Mouse (Mus musculus) forebrain, embryonic 13.5 days (tissue): ENCODE measurements at regions not wholly inside any gene's neighbourhood (a gene's known extent, or its start where the extent isn't known, plus 50 kb on each side); places are given as distances from the start of the nearest gene placed in this dataset.

Experiments
- ATAC-seq: fragments of 200-750 bp; cut with Nextera tagmentation; 2 replicates; pipeline ENCODE4 v1.8.0; 2017
- H3K27ac ChIP-seq: fragments of 300-500 bp; sonication (generic); 2 replicates; pipeline ENCODE4 v1.5.1; 2015; ENCODE audit warnings: inconsistent platforms, mild to moderate bottlenecking, moderate library complexity
- H3K27me3 ChIP-seq: fragments of 300-500 bp; sonication (generic); 2 replicates; pipeline ENCODE4 v1.6.1; 2015; ENCODE audit warnings: mild to moderate bottlenecking, inconsistent platforms
- H3K36me3 ChIP-seq: fragments of 300-500 bp; sonication (generic); 2 replicates; pipeline ENCODE4 v1.6.1; 2015; ENCODE audit warnings: mild to moderate bottlenecking, inconsistent platforms; ENCODE audit not compliant: poor library complexity, severe bottlenecking
- H3K4me1 ChIP-seq: fragments of 300-500 bp; sonication (generic); 2 replicates; pipeline ENCODE4 v1.6.1; 2015; ENCODE audit warnings: inconsistent platforms
- H3K4me2 ChIP-seq: fragments of 300-500 bp; sonication (generic); 2 replicates; pipeline ENCODE4 v1.6.1; 2015; ENCODE audit warnings: inconsistent platforms, mild to moderate bottlenecking, moderate library complexity
- H3K4me3 ChIP-seq: fragments of 300-500 bp; sonication (generic); 2 replicates; pipeline ENCODE4 v1.5.1; 2015; ENCODE audit warnings: mild to moderate bottlenecking, inconsistent platforms
- H3K9ac ChIP-seq: fragments of 300-500 bp; sonication (generic); 2 replicates; pipeline ENCODE4 v1.6.1; 2015; ENCODE audit warnings: mild to moderate bottlenecking, inconsistent platforms
- H3K9me3 ChIP-seq: fragments of 300-500 bp; sonication (generic); replicated peaks from 2 replicates; pipeline ENCODE4 v1.6.1; 2016; ENCODE audit warnings: inconsistent platforms
- WGBS: fragments of 180-500 bp; shearing (Covaris S2); methylation state at CpG from one replicate; pipeline ENCODE4 v1.1.7; 2015; 5-methylcytosine and 5-hydroxymethylcytosine counted together

DNA sequence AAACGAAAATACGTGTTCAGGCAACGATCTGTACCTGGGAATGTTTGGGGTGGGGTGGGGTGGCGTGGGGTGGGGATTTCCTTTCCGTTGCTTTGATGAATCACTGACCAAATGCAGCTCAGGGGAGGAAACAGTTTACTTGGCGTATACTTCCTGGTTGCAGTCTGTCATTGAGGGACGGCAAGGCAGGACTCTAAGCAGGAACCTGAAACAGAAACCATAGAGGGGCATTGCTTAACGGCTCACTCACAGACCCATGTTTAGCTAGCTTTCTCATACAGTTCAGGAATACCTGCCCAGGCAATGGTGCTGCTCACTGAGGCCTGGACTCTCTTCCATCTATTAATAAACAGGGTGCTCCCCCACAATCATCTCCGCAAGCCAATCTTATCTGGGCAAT, 55.1 kb upstream of the Smox start:
- Histone ChIP-seq H3K4me2 (no peak overlapping the region), H3K27ac (no peak overlapping the region), H3K4me3 (no peak overlapping the region), H3K9ac (no peak overlapping the region), H3K27me3 (no peaks in the 10 kb centered on the region), H3K4me1 (no peaks in the 10 kb centered on the region), H3K36me3 (no peaks in the 10 kb centered on the region), H3K9me3 (no peaks in the 10 kb centered on the region)
- ATAC-seq, result no peak
- 88% methylated on average over 9 of the region's 9 CpGs for WGBS

DNA sequence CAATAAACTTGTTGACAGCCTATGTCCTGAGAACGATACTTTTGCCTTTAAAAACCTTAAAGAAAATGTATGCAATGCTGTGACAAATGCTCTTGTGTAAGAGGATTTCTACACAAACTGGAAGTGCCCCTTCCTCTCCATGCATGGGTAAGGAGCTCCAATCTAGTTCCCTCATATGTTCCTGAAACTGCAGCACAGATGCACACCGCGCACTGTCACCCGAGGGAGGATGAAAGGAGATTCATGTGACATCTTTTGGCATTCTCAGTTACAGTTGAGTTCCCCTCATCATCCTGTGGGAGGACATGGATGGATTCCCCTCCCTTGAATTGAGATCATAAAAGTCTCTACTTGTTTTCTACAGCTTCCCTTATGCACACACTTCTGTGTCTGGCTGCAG, 60.8 kb upstream of the Smox start:
- H3K27me3 ChIP-seq, result no peaks in the 10 kb centered on the region
- no peaks in the 10 kb centered on the region for H3K4me1 ChIP-seq
- H3K9me3 ChIP-seq, result no peaks in the 10 kb centered on the region
- H3K4me3 ChIP-seq, result no peak overlapping the region
- WGBS, result 88% methylated on average over 4 of the region's 4 CpGs
- ATAC-seq, result no peak
- no peaks in the 10 kb centered on the region for H3K36me3 ChIP-seq
- H3K9ac ChIP-seq, result no peak overlapping the region
- no peak overlapping the region for H3K27ac ChIP-seq
- no peak overlapping the region for H3K4me2 ChIP-seq

DNA sequence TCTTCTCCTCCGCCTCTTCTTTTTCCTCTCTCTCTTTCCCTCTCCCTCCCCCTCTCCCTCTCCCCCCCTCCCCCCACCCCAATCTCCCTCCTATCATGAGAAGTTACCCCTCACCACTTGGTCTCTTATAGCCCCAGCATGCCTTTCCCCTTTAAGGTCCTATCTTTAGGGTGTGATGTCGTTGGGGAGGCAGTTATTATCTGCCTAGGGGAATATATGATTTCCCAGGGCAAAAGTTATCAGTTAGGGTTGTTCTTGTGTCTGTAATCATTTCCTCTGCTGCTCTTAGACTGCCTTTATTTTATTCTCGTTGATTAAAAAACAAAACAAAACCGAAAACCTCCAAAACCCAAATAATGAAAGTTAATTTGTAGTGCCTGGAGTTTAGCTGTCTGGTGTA, 63.2 kb upstream of the Smox start:
- no peak for ATAC-seq
- no peaks in the 10 kb centered on the region for H3K27me3 ChIP-seq
- H3K36me3 ChIP-seq, result no peaks in the 10 kb centered on the region
- no peak overlapping the region for H3K27ac ChIP-seq
- no peaks in the 10 kb centered on the region for H3K4me1 ChIP-seq
- no peak overlapping the region for H3K9ac ChIP-seq
- H3K4me3 ChIP-seq, result no peak overlapping the region
- WGBS, result 83% methylated on average over 3 of the region's 4 CpGs
- H3K9me3 ChIP-seq, result no peaks in the 10 kb centered on the region
- H3K4me2 ChIP-seq, result no peak overlapping the region

DNA sequence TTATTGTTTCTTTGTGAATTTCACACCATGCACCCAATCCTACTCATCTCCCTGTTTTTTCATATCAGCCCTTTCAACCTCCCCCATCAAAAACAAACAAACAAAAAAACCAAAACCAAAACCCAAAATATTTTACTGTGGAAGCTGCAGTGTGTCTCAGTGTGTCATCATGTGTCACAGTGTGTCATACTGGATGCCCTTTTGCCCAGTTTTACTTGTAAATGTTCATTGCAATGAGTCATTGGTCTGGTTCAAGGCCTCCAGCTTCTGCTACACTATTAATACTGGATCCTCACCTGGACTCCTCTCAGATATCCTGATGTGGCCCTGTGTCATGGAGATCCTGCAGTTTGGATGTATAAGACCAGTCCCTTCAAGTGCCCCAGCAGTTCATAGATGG, 64.4 kb upstream of the Smox start:
- Histone ChIP-seq H3K9me3 (no peaks in the 10 kb centered on the region), H3K27ac (no peak overlapping the region), H3K4me1 (no peaks in the 10 kb centered on the region), H3K4me3 (no peak overlapping the region), H3K36me3 (no peaks in the 10 kb centered on the region), H3K9ac (no peak overlapping the region), H3K27me3 (no peaks in the 10 kb centered on the region), H3K4me2 (no peak overlapping the region)
- ATAC-seq, result no peak

DNA sequence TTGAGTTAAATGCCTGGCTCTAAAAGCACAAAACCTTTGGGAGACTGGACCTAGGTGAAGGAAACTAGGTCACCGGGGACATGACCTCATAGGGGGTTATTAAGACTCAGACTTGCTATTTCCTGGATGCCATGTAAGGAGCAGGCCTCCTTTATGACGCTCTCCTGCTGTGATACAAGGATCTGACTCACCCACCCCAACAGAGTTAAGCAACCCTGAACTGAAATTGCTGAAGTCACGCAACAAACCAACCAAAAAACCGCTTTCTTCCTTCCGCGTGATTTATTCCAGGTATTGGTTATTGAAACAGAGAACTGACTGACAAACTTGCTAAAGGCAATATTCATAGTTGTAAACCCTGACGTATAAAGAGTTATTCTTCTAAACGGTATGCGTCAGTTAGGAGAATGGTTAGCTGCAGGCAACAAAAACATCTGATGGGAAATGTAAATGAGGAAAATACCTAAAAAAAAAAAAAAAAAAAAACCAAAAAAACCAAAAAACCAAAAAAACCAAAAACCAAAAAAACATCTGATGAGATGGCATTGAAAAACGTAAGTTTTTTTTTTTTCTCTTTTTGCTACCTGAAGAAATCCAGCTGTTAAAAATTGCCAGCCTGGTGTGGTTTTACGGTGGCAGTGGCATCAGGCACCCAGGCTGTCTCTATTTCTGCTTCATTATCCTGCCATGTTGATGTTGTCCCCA, 67.5 kb upstream of the Smox start:
- no peak overlapping the region for H3K9ac ChIP-seq
- no peaks in the 10 kb centered on the region for H3K4me1 ChIP-seq
- H3K4me3 ChIP-seq, result no peak overlapping the region
- 83% methylated on average over 11 of the region's 11 CpGs for WGBS
- H3K9me3 ChIP-seq, result no peaks in the 10 kb centered on the region
- no peaks in the 10 kb centered on the region for H3K27me3 ChIP-seq
- H3K36me3 ChIP-seq, result no peaks in the 10 kb centered on the region
- H3K27ac ChIP-seq, result no peak overlapping the region
- no peak for ATAC-seq
- H3K4me2 ChIP-seq, result no peak overlapping the region

DNA sequence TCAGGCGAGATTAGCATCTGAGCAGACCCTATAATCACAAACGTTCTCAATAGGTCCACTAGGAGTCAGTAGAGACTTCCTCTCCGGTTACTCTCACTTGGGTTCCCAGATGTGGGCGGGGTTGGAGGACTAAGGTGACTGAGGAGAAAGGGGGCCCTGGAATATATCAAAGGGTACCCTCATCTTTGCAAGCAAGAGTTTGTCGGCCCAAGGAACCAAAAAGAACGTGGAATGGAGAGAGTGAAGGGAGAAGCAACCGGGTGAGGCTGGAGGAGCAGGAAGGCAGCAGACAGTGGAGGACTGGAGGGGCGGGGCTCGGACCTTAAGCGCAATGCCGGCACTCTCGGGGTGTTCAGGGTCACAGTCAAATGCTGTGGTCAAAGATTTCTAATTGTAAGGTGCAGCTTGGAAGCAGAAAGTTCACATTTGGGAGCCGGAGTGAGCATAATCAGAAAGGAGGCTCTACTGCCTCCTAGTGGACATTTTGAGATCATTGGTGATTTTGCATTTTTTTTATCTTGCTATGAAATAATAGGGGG, 68.3 kb upstream of the Smox start:
- H3K27ac ChIP-seq, result no peak overlapping the region
- peak overlapping the region; percentile 53 for H3K9ac ChIP-seq
- H3K27me3 ChIP-seq, result no peaks in the 10 kb centered on the region
- ATAC-seq, result peak; percentile 90
- 1% methylated on average over 13 of the region's 13 CpGs for WGBS
- no peaks in the 10 kb centered on the region for H3K4me1 ChIP-seq
- H3K4me3 ChIP-seq, result peak overlapping the region; percentile 46
- no peaks in the 10 kb centered on the region for H3K36me3 ChIP-seq
- H3K9me3 ChIP-seq, result no peaks in the 10 kb centered on the region
- H3K4me2 ChIP-seq, result peak overlapping the region; percentile 66

DNA sequence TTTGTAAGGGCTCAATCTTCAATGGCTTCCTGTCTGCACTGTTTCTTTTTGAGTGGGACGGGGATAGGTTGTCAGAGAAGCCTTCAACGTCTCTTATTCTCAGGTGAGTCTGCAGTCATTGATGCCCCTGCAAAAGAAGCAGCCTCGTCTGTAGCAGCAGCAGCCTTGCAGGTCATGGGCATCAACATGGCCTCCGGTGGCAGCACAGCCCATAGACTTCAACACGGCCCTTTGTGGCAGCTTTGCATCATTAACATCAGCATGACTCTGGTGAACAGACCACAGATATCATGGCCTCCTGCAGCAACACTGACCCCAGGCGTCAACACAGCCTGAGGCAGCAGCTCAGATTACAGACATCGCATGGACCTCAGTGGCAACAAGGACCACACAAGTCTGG, 65.4 kb upstream of the Rnf24 start:
- WGBS, result 82% methylated on average over 7 of the region's 7 CpGs
- no peaks in the 10 kb centered on the region for H3K36me3 ChIP-seq
- no peaks in the 10 kb centered on the region for H3K4me1 ChIP-seq
- no peak overlapping the region for H3K4me3 ChIP-seq
- H3K27ac ChIP-seq, result no peak overlapping the region
- no peak for ATAC-seq
- no peak overlapping the region for H3K4me2 ChIP-seq
- H3K27me3 ChIP-seq, result no peaks in the 10 kb centered on the region
- no peaks in the 10 kb centered on the region for H3K9me3 ChIP-seq
- H3K9ac ChIP-seq, result no peak overlapping the region

DNA sequence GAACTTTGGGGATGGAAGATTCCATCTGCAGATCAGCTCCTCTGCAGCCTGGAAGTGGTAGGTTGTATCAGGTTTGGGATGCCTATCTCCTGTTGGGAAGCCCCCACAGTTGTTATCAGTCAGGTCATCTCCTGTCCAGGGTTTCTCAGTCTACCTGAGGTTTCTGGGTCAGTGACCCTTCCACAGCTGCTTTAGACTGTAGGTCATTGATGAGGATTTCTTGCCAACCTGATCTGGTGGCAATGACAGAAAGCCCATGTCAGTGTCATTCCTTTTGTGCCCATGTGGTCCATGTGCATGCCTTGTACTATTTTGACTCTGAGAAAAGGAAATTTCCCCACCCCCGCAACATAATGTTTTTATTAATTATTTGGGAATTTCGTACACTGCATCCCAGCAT, 64.8 kb upstream of the Rnf24 start:
- H3K27me3 ChIP-seq, result no peaks in the 10 kb centered on the region
- 92% methylated on average over 2 of the region's 2 CpGs for WGBS
- H3K27ac ChIP-seq, result no peak overlapping the region
- no peaks in the 10 kb centered on the region for H3K9me3 ChIP-seq
- no peak overlapping the region for H3K4me2 ChIP-seq
- ATAC-seq, result no peak
- no peaks in the 10 kb centered on the region for H3K4me1 ChIP-seq
- H3K36me3 ChIP-seq, result no peaks in the 10 kb centered on the region
- no peak overlapping the region for H3K9ac ChIP-seq
- no peak overlapping the region for H3K4me3 ChIP-seq

DNA sequence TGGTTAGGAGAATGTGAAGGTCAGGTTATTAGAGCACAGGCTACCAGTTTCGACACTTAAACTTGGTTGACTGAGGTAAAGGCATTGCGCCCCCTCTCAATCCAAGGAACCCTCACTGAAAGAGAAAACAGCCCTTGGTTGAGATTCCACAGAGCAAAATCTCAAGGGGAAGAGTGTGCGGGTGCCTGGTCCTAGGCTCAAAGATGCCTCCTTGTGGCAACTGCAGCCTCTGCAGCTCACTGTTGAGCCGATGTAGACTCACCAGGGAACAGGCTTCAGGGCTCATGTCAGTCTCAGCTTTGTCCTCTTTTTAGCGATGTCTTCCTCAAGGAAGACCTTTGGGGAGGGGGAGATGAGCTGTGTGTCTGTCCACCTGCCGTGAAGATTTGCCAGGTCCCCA, 63.8 kb upstream of the Rnf24 start:
- Histone ChIP-seq H3K9ac (no peak overlapping the region), H3K27me3 (no peaks in the 10 kb centered on the region), H3K4me3 (no peak overlapping the region), H3K4me2 (no peak overlapping the region), H3K9me3 (no peaks in the 10 kb centered on the region), H3K27ac (no peak overlapping the region), H3K4me1 (no peaks in the 10 kb centered on the region), H3K36me3 (no peaks in the 10 kb centered on the region)
- WGBS, result 29% methylated on average over 6 of the region's 6 CpGs
- peak; percentile 38; the same call in 1 of the 2 replicates for ATAC-seq

DNA sequence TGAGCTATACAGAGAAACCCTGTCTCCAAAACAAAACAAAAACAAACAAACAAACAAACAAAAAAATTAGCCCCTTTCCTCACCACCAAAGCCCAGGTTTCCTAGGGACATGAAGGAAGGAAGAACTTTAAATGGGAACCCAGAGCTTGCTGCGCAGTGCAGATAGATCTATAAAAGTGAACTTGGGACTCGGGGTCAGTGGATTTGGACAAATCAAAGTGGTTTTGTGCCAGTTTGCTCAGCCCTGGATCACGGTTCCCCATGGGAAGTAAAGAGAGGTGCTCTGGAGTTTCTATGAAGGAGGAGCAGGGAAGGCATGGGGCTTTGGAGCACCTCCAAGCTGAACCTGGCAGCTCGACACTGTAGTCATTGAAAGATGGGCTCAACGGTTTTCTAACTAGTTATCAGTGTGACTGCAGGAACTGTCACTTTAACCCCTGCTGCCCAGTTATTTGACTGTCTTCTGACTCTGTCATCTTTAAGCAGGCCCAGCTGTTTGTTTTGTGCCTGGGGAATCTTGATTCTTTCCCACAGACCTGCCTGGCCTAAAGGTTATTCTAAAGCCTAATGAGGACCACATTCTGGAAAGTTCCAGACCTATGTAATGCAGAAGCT, 58.3 kb upstream of the Rnf24 start:
- Histone ChIP-seq H3K36me3 (no peaks in the 10 kb centered on the region), H3K4me1 (no peaks in the 10 kb centered on the region), H3K27ac (no peak overlapping the region), H3K9me3 (no peaks in the 10 kb centered on the region), H3K4me2 (no peak overlapping the region), H3K4me3 (no peak overlapping the region), H3K27me3 (no peaks in the 10 kb centered on the region), H3K9ac (no peak overlapping the region)
- 82% methylated on average over 5 of the region's 5 CpGs for WGBS
- no peak for ATAC-seq

DNA sequence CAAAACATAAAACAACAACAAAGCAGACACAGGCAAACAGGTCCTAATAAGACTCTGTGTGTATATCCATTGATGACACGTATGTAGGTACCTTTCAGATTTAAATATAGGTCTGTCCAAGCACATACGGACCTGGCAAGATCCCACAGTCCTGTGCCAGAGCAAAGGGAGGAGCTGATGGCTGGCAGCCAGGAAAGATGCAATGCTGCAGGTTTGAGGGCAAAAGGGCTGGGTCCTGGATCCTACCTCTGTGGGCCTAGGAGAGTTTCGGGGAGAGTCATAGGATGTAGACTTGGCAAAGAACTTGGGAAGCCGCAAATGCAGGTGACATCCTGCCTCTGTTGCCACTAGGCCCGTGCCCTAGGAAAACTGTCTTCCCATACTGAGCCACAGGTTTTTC, 54.6 kb upstream of the Rnf24 start:
- H3K36me3 ChIP-seq, result no peaks in the 10 kb centered on the region
- no peak overlapping the region for H3K27ac ChIP-seq
- 86% methylated on average over 5 of the region's 5 CpGs for WGBS
- H3K9ac ChIP-seq, result no peak overlapping the region
- H3K4me3 ChIP-seq, result no peak overlapping the region
- no peaks in the 10 kb centered on the region for H3K9me3 ChIP-seq
- H3K27me3 ChIP-seq, result no peaks in the 10 kb centered on the region
- ATAC-seq, result no peak
- H3K4me1 ChIP-seq, result no peaks in the 10 kb centered on the region
- no peak overlapping the region for H3K4me2 ChIP-seq

DNA sequence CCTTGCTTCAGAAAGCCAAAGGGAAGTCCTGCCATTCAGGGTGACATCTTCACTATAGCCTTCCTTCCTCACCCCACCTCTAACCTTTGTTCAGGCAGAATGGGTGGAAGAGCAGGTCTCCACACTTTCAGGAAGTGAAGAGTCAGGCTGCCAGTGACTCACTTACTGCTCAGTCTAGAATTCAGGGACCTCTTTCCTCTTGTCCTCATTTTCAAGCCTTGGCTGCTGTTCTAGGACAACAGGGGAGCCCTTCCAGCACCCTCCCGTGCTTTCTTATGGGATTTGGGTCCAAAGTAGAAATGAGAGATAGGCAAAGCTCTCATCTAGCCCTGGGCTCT, 51.5 kb upstream of the Rnf24 start:
- WGBS, result 59% methylated on average over 1 of the region's 1 CpGs
- no peak overlapping the region for H3K27ac ChIP-seq
- no peaks in the 10 kb centered on the region for H3K36me3 ChIP-seq
- H3K4me2 ChIP-seq, result no peak overlapping the region
- ATAC-seq, result no peak
- H3K9me3 ChIP-seq, result no peaks in the 10 kb centered on the region
- no peaks in the 10 kb centered on the region for H3K4me1 ChIP-seq
- H3K27me3 ChIP-seq, result no peaks in the 10 kb centered on the region
- H3K4me3 ChIP-seq, result no peak overlapping the region
- H3K9ac ChIP-seq, result no peak overlapping the region
